In genomic region chr12:104443716-104444115, GRCm38 (mm10) we compare ENCODE assay signal across 19 mouse cellular contexts. TPM values are rescaled to one million over a fixed set of nuclear protein-coding genes. Genes with fewer than 3 reads are reported as not detected.
"Had no signal": no experiment of that assay in that cellular context is flagged by ENCODE, and none has a peak within 500 bp of the region (broad histone marks: within the 10 kb centered on the region; RNA-seq: fewer than 3 reads in every experiment).

No protein-coding gene starts in this region.

- H3K36me3 ChIP-seq: limb, embryonic 10.5 days; liver, embryonic 15.5 days; midbrain, embryonic 13.5 days; stomach, embryonic 15.5 days had no signal

- H3K27ac ChIP-seq: layer of hippocampus, adult 2 months; limb, embryonic 10.5 days; liver, embryonic 15.5 days; midbrain, embryonic 13.5 days; stomach, embryonic 15.5 days had no signal

- H3K9ac ChIP-seq: liver, embryonic 15.5 days; midbrain, embryonic 13.5 days; stomach, embryonic 15.5 days had no signal

- H3K27me3 ChIP-seq: stomach, embryonic 15.5 days had no signal

- H3K9me3 ChIP-seq: limb, embryonic 10.5 days; liver, embryonic 15.5 days; midbrain, embryonic 13.5 days; stomach, embryonic 15.5 days had no signal

- DNase-seq: kidney, postnatal 36 days; lung, adult 2 months; lung, postnatal 36 days; right cerebral cortex, postnatal 14 days; thymus, postnatal 4 days had no signal

- H3K4me1 ChIP-seq: liver, embryonic 15.5 days; stomach, embryonic 15.5 days had no signal

- H3K4me2 ChIP-seq: liver, embryonic 11.5 days; liver, embryonic 15.5 days; midbrain, embryonic 13.5 days; stomach, embryonic 15.5 days had no signal

- H3K4me3 ChIP-seq: layer of hippocampus, adult 2 months; limb, embryonic 10.5 days; liver, embryonic 15.5 days; midbrain, embryonic 13.5 days; stomach, embryonic 15.5 days had no signal

RNA-seq across cellular contexts. Expression of gene Gsc, which starts 29.4 kb away (rescaled TPM):
- total RNA-seq: layer of hippocampus, adult 2 months; layer of hippocampus, postnatal 10 days; left cerebral cortex, adult 18-20 months; left cerebral cortex, postnatal 14 days; megakaryocyte progenitor cell, adult 5-6 weeks; midbrain, postnatal 0 days had no signal
- polyA plus RNA-seq: kidney, embryonic 16.5 days; liver, embryonic 15.5 days; lung, postnatal 0 days; neural tube, embryonic 14.5 days had no signal

RNA-seq across cellular contexts. Expression of gene Serpina3n, which starts 37.2 kb away (rescaled TPM):
- total RNA-seq: megakaryocyte progenitor cell, adult 5-6 weeks had no signal
- polyA plus RNA-seq: kidney, embryonic 16.5 days; limb, embryonic 10.5 days; liver, embryonic 11.5 days; midbrain, embryonic 13.5 days; stomach, embryonic 15.5 days had no signal
